Mouse (Mus musculus) C2C12 (cell line): ENCODE measurements around the gene Zfp697.

Source experiments
- CEBPB ChIP-seq: IDR thresholded peaks from one replicate; pipeline ENCODE4 v1.6.1; 2011; ENCODE audit warnings: low read depth, mild to moderate bottlenecking, control low read depth, moderate library complexity
- CTCF ChIP-seq: IDR thresholded peaks from one replicate; pipeline ENCODE4 v1.5.1; 2011; ENCODE audit not compliant: control insufficient read depth, insufficient read depth, insufficient read length
- MAX ChIP-seq: IDR thresholded peaks from one replicate; pipeline ENCODE4 v1.6.1; 2011; ENCODE audit warnings: mild to moderate bottlenecking, control low read depth
- MYOG ChIP-seq: IDR thresholded peaks from one replicate; pipeline ENCODE4 v1.6.1; 2011; ENCODE audit not compliant: control insufficient read depth, insufficient read length; ENCODE audit errors: extremely low read depth

DNA sequence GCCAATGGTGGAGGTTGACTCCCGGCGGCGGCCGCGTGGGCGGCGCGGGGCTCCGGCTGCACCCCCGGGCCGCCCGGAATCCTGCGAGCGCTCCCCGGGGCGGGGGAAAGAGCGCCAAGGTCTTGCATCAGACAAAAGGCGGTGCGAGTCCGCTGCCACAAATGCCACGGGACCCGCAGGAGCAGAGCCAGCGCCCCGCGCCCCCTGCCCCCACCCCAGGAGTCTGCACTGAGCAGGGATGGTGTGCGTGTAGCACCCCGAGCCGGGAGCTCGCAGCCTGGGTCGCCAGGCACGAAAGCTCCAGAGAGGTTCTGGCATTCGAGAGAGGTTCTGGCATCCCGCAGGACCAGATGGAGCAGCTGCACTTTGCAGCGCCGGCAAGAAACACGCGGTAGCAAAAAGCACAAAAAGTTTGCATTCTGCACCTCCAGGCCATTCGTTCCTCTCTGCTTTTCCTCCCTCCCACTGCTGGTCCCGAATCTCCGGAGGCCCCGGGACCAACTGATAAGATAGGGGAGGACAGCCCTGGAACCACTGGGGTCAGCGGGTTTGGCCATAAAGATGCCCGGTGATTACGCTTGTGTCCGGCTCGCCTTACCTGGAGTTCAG, 43.1 kb upstream of the Zfp697 start:
- no peak for TF ChIP-seq CTCF
- no peak for TF ChIP-seq MAX
- peak; percentile 12 for TF ChIP-seq CEBPB
- no peak for TF ChIP-seq MYOG
